Mouse (Mus musculus): ENCODE data around the gene Cfc1. TPM values are rescaled to one million over a fixed set of nuclear protein-coding genes. Genes with fewer than 3 reads are reported as not detected.

The Cfc1 gene
- total and polyA plus RNA-seq, 3 experiments = not detected

- Histone ChIP-seq H3K27me3 (ENCODE audit: control insufficient read depth in 1 of 2, insufficient read depth in 2 of 2, low read length in 2 of 2) (no peaks in the 10 kb centered on the region), H3K36me3 (ENCODE audit: control insufficient read depth in 1 of 2, insufficient read depth in 2 of 2, low read length in 2 of 2) (no peaks in the 10 kb centered on the region), H3K27ac (ENCODE audit: control insufficient read depth, low read depth, low read length) (no peak overlapping the region), H3K9ac (ENCODE audit: control insufficient read depth, low read depth, low read length, poor library complexity, severe bottlenecking) (no peak overlapping the region), H3K9me3 (replicated peaks; ENCODE audit: insufficient read depth, low read length) (no peaks in the 10 kb centered on the region), H3K79me2 (ENCODE audit: control insufficient read depth, insufficient read depth, low read length, poor library complexity) (no peaks in the 10 kb centered on the region), H3K4me3 (ENCODE audit: control insufficient read depth in 1 of 2, insufficient read depth in 1 of 2, low read depth in 2 of 2, low read length in 2 of 2) (no peak overlapping the region), H3K4me1 (ENCODE audit: control insufficient read depth in 1 of 2, insufficient read depth in 2 of 2, low read length in 2 of 2) (no peaks in the 10 kb centered on the region)
- DNase-seq (ENCODE audit: low read depth, low spot score) = no peak
- no peak for TF ChIP-seq POLR2AphosphoS2 (IDR thresholded peaks at IDR 0.05; ENCODE audit: low read length)
- no peak for TF ChIP-seq GATA1 (IDR thresholded peaks at IDR 0.05; ENCODE audit: low read depth, low read length)
- TF ChIP-seq RCOR1 (IDR thresholded peaks at IDR 0.05; ENCODE audit: low read depth, low read length) = no peak
- TF ChIP-seq TBP (IDR thresholded peaks at IDR 0.05; ENCODE audit: low read depth, low read length) = no peak
- TF ChIP-seq POLR2A (IDR thresholded peaks at IDR 0.05; ENCODE audit: control insufficient read depth in 1 of 2, insufficient read depth in 1 of 2, low read depth in 1 of 2, low read length in 2 of 2, poor library complexity in 1 of 2) = no peak
- TF ChIP-seq NELFE (IDR thresholded peaks at IDR 0.05; ENCODE audit: low read depth, low read length) = no peak
- no peak for TF ChIP-seq MYC (IDR thresholded peaks at IDR 0.05; ENCODE audit: low read depth, low read length)
- TF ChIP-seq MAX (IDR thresholded peaks at IDR 0.05; ENCODE audit: low read length) = no peak
- TF ChIP-seq ZKSCAN1 (IDR thresholded peaks at IDR 0.05; ENCODE audit: low read depth, low read length) = no peak
- TF ChIP-seq ZC3H11A (IDR thresholded peaks at IDR 0.05; ENCODE audit: low read depth, low read length) = no peak
- no peak for TF ChIP-seq GABPA (IDR thresholded peaks at IDR 0.05; ENCODE audit: low read depth, low read length)
- no peak for TF ChIP-seq CHD1 (IDR thresholded peaks at IDR 0.05; ENCODE audit: low read depth, low read length)
- TF ChIP-seq HCFC1 (IDR thresholded peaks at IDR 0.05; ENCODE audit: low read depth, low read length) = no peak
- no peak for TF ChIP-seq MEF2A (IDR thresholded peaks at IDR 0.05; ENCODE audit: extremely low read depth, insufficient replicate concordance, low read depth, low read length, poor library complexity, severe bottlenecking)
- TF ChIP-seq MYB (IDR thresholded peaks at IDR 0.05; ENCODE audit: low read depth, low read length) = no peak
- TF ChIP-seq EP300 (IDR thresholded peaks at IDR 0.05; ENCODE audit: low read depth in 1 of 2, low read length in 2 of 2) = no peak
- TF ChIP-seq KAT2A (conservative IDR thresholded peaks at IDR 0.05; ENCODE audit: low read depth, low read length) = no peak
- no peak for TF ChIP-seq ZMIZ1 (IDR thresholded peaks at IDR 0.05; ENCODE audit: low read depth, low read length)
- no peak for TF ChIP-seq JUND (IDR thresholded peaks at IDR 0.05; ENCODE audit: low read depth, low read length)
- TF ChIP-seq ETS1 (IDR thresholded peaks at IDR 0.05; ENCODE audit: low read depth, low read length) = no peak
Measured at GRCm38 (mm10) chr1:34553690-34554089, 18.2 kb downstream of the Cfc1 start.

DNA sequence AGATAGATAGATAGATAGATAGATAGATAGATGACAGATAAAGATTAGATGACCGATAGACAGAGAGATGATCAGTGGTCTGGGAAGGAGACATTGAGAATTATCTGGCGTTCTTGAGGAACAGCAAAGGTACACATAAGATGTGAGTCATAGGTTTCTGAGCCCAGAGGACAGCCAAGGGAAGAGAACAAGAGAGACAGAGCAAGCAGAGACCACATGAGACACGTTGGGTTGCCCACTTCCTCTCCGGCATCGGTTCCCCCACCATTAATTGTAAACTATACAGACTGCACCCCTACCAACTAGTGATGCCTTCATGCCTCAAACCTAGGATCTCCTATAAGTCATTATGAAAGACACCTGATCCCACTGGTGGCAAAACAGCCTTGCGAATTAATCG lies 18.8 kb downstream of the Cfc1 start:
- no peak for DNase-seq (ENCODE audit: low read depth, low spot score)
- H3K36me3 ChIP-seq (ENCODE audit: control insufficient read depth in 1 of 2, insufficient read depth in 2 of 2, low read length in 2 of 2) = no peaks in the 10 kb centered on the region
- H3K9me3 ChIP-seq (replicated peaks; ENCODE audit: insufficient read depth, low read length) = no peaks in the 10 kb centered on the region
- H3K4me3 ChIP-seq (ENCODE audit: control insufficient read depth in 1 of 2, insufficient read depth in 1 of 2, low read depth in 2 of 2, low read length in 2 of 2) = no peak overlapping the region
- no peaks in the 10 kb centered on the region for H3K27me3 ChIP-seq (ENCODE audit: control insufficient read depth in 1 of 2, insufficient read depth in 2 of 2, low read length in 2 of 2)
- H3K27ac ChIP-seq (ENCODE audit: control insufficient read depth, low read depth, low read length) = no peak overlapping the region
- no peaks in the 10 kb centered on the region for H3K4me1 ChIP-seq (ENCODE audit: control insufficient read depth in 1 of 2, insufficient read depth in 2 of 2, low read length in 2 of 2)
- no peaks in the 10 kb centered on the region for H3K79me2 ChIP-seq (ENCODE audit: control insufficient read depth, insufficient read depth, low read length, poor library complexity)
- no peak overlapping the region for H3K9ac ChIP-seq (ENCODE audit: control insufficient read depth, low read depth, low read length, poor library complexity, severe bottlenecking)
- TF ChIP-seq UBTF (IDR thresholded peaks at IDR 0.05; ENCODE audit: borderline replicate concordance, insufficient read depth, low read depth, low read length) (no peak), POLR2AphosphoS5 (IDR thresholded peaks at IDR 0.05; ENCODE audit: borderline replicate concordance, low read depth, low read length) (no peak), ZKSCAN1 (IDR thresholded peaks at IDR 0.05; ENCODE audit: low read depth, low read length) (no peak), MXI1 (IDR thresholded peaks at IDR 0.05; ENCODE audit: low read depth, low read length) (no peak), MYC (IDR thresholded peaks at IDR 0.05; ENCODE audit: low read depth, low read length) (no peak), MEF2A (IDR thresholded peaks at IDR 0.05; ENCODE audit: extremely low read depth, insufficient replicate concordance, low read depth, low read length, poor library complexity, severe bottlenecking) (no peak), GABPA (IDR thresholded peaks at IDR 0.05; ENCODE audit: low read depth, low read length) (no peak), CHD2 (IDR thresholded peaks at IDR 0.05; ENCODE audit: low read length) (no peak), BHLHE40 (IDR thresholded peaks at IDR 0.05; ENCODE audit: borderline replicate concordance, low read depth, low read length) (no peak), JUND (IDR thresholded peaks at IDR 0.05; ENCODE audit: low read depth, low read length) (no peak), KAT2A (conservative IDR thresholded peaks at IDR 0.05; ENCODE audit: low read depth, low read length) (no peak), POLR2A (IDR thresholded peaks at IDR 0.05; ENCODE audit: control insufficient read depth in 1 of 2, insufficient read depth in 1 of 2, low read depth in 1 of 2, low read length in 2 of 2, poor library complexity in 1 of 2) (no peak), MAFK (IDR thresholded peaks at IDR 0.05; ENCODE audit: borderline replicate concordance, low read depth, low read length) (no peak), ETS1 (IDR thresholded peaks at IDR 0.05; ENCODE audit: low read depth, low read length) (no peak), POLR2AphosphoS2 (IDR thresholded peaks at IDR 0.05; ENCODE audit: low read length) (no peak)
